Mouse (Mus musculus): Measurements from ENCODE around the gene Kcnk3. TPM values are rescaled to one million over a fixed set of nuclear protein-coding genes. Genes with fewer than 3 reads are reported as not detected.

The Kcnk3 gene
- 28.9 and 29.1 TPM in 2 replicates for polyA plus RNA-seq (2015; fragmentation: Nextera tagmentation; extraction: Ambion mirVana)

- H3K27me3 ChIP-seq (replicated peaks) = peaks cover 31% of the 10 kb centered on the region
- H3K4me1 ChIP-seq = peaks cover 73% of the 10 kb centered on the region
Measured at GRCm38 (mm10) chr5:30587681-30588300, at the start of gene Kcnk3. Gene Kcnk3 (plus strand): TSS chr5:30588170.

GRCm38 (mm10) chr5:30545698-30546097, 42.3 kb upstream of the Kcnk3 start, which contains the start of gene Cib4:
Gene Cib4 (minus strand): TSS chr5:30545836.
- no peak within 1 kb of the TSS for H3K27ac ChIP-seq (replicated peaks)
- WGBS = 67% methylated on average over 2 of the region's 2 CpGs
- H3K4me2 ChIP-seq = no peak within 1 kb of the TSS
- no peak within 1 kb of the TSS for H3K4me3 ChIP-seq
- H3K9ac ChIP-seq = no peak within 1 kb of the TSS
- ATAC-seq (ENCODE audit: extremely low read depth, insufficient number of reproducible peaks, low FRiP score, low TSS enrichment) = no peak
- H3K9me3 ChIP-seq = no peaks in the 10 kb centered on the region
- H3K36me3 ChIP-seq = no peaks in the 10 kb centered on the region
- H3K27me3 ChIP-seq (replicated peaks) = no peaks in the 10 kb centered on the region
- peaks cover 21% of the 10 kb centered on the region for H3K4me1 ChIP-seq

More at GRCm38 (mm10) chr5:30587681-30588300, at the start of gene Kcnk3:
- Histone ChIP-seq H3K4me3 (peak within 1 kb of the TSS; percentile 71), H3K9me3 (no peaks in the 10 kb centered on the region), H3K9ac (peak within 1 kb of the TSS; percentile 86), H3K27ac (replicated peaks) (peak within 1 kb of the TSS; percentile 85), H3K4me2 (peak within 1 kb of the TSS; percentile 94), H3K36me3 (no peaks in the 10 kb centered on the region)
- WGBS = 2% methylated on average over 26 of the region's 54 CpGs
- ATAC-seq (ENCODE audit: extremely low read depth, insufficient number of reproducible peaks, low FRiP score, low TSS enrichment) = peak; percentile 41; the same call in 1 of the 2 replicates

DNA sequence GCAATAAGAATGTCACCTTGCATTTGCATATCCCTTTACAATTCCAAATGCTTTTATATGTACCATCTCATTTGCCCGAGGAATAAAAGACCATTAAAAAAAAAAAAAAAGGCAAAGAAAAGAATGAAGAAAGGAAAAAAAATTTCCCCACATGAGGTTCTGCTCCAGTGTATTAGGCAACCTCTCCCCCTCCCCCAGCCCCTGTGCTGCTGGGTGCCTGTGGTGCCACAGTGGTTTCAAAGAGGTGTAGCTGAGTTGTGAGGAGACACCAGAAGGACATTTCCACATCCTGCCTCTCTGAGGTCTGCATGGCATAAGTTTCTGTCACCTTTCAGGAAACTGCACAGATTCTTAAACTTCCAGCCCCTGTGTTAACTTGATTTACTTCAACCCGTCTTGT, 39.3 kb upstream of the Kcnk3 start:
- WGBS = 74% methylated on average over 2 of the region's 2 CpGs
- Histone ChIP-seq H3K9ac (no peak overlapping the region), H3K4me3 (no peak overlapping the region), H3K36me3 (no peaks in the 10 kb centered on the region), H3K9me3 (no peaks in the 10 kb centered on the region), H3K27me3 (replicated peaks) (no peaks in the 10 kb centered on the region), H3K4me1 (peaks cover 22% of the 10 kb centered on the region), H3K4me2 (no peak overlapping the region), H3K27ac (replicated peaks) (no peak overlapping the region)
- no peak for ATAC-seq (ENCODE audit: extremely low read depth, insufficient number of reproducible peaks, low FRiP score, low TSS enrichment)

DNA sequence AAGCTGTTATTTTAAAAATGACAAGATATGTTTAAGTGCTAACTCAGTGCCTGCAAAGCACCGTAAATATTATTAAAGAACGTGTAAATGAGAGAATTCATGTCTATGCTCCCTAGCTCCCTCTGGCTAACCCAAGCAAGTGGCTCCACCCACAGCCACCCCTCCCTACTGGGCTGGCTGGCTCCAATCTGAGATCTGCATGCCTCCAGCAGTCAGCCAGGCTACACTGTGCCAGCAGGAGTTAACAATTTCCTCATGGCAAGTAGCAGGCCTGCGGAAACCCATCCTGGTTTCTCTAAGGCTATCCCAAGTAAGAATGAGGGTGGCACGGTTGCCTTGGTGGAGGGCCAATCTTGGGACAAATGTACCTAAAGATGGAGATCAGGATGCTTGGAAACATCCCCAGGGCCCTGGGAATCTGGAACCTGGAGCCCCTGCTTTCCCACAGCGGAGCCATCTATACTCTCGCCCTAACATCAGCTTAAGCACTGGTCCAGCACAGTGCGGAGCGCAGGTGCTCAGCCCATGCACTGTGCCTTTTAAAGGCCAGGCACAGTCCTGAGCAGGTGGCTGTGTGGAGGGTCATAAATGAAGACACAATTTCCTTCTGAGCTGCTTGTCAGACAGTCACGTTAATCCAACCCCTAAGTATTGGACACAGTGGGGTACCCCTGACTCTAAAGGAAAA, 37.5 kb upstream of the Kcnk3 start:
- H3K9me3 ChIP-seq = no peaks in the 10 kb centered on the region
- no peak overlapping the region for H3K27ac ChIP-seq (replicated peaks)
- no peak overlapping the region for H3K4me2 ChIP-seq
- H3K9ac ChIP-seq = no peak overlapping the region
- no peak for ATAC-seq (ENCODE audit: extremely low read depth, insufficient number of reproducible peaks, low FRiP score, low TSS enrichment)
- peaks cover 26% of the 10 kb centered on the region for H3K4me1 ChIP-seq
- WGBS = 60% methylated on average over 9 of the region's 9 CpGs
- H3K36me3 ChIP-seq = no peaks in the 10 kb centered on the region
- no peaks in the 10 kb centered on the region for H3K27me3 ChIP-seq (replicated peaks)
- H3K4me3 ChIP-seq = no peak overlapping the region

- WGBS = 81% methylated on average over 8 of the region's 8 CpGs
- Histone ChIP-seq H3K4me1 (peaks cover 28% of the 10 kb centered on the region), H3K9me3 (no peaks in the 10 kb centered on the region), H3K36me3 (no peaks in the 10 kb centered on the region), H3K4me3 (no peak overlapping the region), H3K27me3 (replicated peaks) (no peaks in the 10 kb centered on the region), H3K9ac (no peak overlapping the region), H3K4me2 (no peak overlapping the region), H3K27ac (replicated peaks) (no peak overlapping the region)
- ATAC-seq (ENCODE audit: extremely low read depth, insufficient number of reproducible peaks, low FRiP score, low TSS enrichment) = no peak
Measured at GRCm38 (mm10) chr5:30551022-30551638, 36.8 kb upstream of the Kcnk3 start.

- Histone ChIP-seq H3K9me3 (no peaks in the 10 kb centered on the region), H3K4me1 (peaks cover 35% of the 10 kb centered on the region), H3K4me2 (no peak overlapping the region), H3K27me3 (replicated peaks) (no peaks in the 10 kb centered on the region), H3K9ac (no peak overlapping the region), H3K4me3 (no peak overlapping the region), H3K36me3 (no peaks in the 10 kb centered on the region), H3K27ac (replicated peaks) (no peak overlapping the region)
- WGBS = 77% methylated on average over 6 of the region's 6 CpGs
- ATAC-seq (ENCODE audit: extremely low read depth, insufficient number of reproducible peaks, low FRiP score, low TSS enrichment) = no peak
Measured at GRCm38 (mm10) chr5:30552006-30552405, 36.0 kb upstream of the Kcnk3 start.

DNA sequence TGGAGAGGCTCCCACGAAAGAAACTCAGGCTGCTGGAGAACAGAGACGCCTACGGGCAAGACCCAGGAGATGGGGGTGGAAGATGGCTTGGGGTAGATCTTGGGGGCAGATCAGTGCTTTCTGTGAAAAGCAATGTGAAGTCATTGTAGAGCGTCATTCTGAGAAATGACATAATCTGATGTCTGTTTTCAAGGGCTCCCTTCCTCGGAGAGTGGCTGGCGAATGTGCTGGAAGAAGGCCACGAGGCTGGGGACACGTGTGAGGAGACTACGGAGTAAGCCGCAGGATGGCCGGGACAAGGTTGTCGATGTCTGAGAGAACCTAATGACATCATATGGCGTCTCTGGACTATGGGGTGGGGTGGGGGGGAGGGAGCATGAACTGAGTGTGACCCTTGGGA, 34.0 kb upstream of the Kcnk3 start:
- H3K36me3 ChIP-seq = no peaks in the 10 kb centered on the region
- no peak overlapping the region for H3K9ac ChIP-seq
- no peak for ATAC-seq (ENCODE audit: extremely low read depth, insufficient number of reproducible peaks, low FRiP score, low TSS enrichment)
- H3K4me3 ChIP-seq = no peak overlapping the region
- H3K4me1 ChIP-seq = peaks cover 28% of the 10 kb centered on the region
- H3K9me3 ChIP-seq = no peaks in the 10 kb centered on the region
- no peak overlapping the region for H3K27ac ChIP-seq (replicated peaks)
- no peaks in the 10 kb centered on the region for H3K27me3 ChIP-seq (replicated peaks)
- WGBS = 72% methylated on average over 13 of the region's 13 CpGs
- no peak overlapping the region for H3K4me2 ChIP-seq

GRCm38 (mm10) chr5:30554981-30555380, 33.0 kb upstream of the Kcnk3 start:
- Histone ChIP-seq H3K27ac (replicated peaks) (no peak overlapping the region), H3K4me2 (no peak overlapping the region), H3K27me3 (replicated peaks) (no peaks in the 10 kb centered on the region), H3K36me3 (no peaks in the 10 kb centered on the region), H3K4me3 (no peak overlapping the region), H3K4me1 (peaks cover 28% of the 10 kb centered on the region), H3K9me3 (no peaks in the 10 kb centered on the region), H3K9ac (no peak overlapping the region)
- ATAC-seq (ENCODE audit: extremely low read depth, insufficient number of reproducible peaks, low FRiP score, low TSS enrichment) = no peak
- WGBS = 40% methylated on average over 8 of the region's 8 CpGs

GRCm38 (mm10) chr5:30556284-30556683, 31.7 kb upstream of the Kcnk3 start:
- no peak for ATAC-seq (ENCODE audit: extremely low read depth, insufficient number of reproducible peaks, low FRiP score, low TSS enrichment)
- H3K4me2 ChIP-seq = no peak overlapping the region

DNA sequence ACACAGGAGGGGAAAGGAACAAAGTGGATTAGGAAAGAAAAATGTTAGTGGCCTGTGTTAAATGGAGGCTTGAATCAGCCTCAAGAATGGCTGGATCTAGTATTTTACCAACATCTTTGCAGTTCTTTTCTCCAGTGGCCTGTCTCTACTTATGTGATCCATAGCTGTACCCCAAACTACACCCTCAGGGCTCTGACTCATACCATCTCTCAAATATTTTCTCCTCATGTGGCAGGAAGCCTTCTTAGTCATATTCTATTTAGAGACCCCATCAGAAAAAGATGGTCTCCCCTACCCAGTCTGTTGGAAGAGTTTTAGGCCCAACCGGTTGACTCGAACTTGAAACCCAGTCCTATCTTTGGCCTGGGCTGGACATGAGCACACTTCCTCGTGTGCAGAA, 28.5 kb upstream of the Kcnk3 start:
- no peak overlapping the region for H3K9ac ChIP-seq
- H3K4me1 ChIP-seq = peaks cover 25% of the 10 kb centered on the region
- H3K36me3 ChIP-seq = no peaks in the 10 kb centered on the region
- no peak for ATAC-seq (ENCODE audit: extremely low read depth, insufficient number of reproducible peaks, low FRiP score, low TSS enrichment)
- H3K27ac ChIP-seq (replicated peaks) = no peak overlapping the region
- H3K4me3 ChIP-seq = no peak overlapping the region
- 75% methylated on average over 3 of the region's 3 CpGs for WGBS
- peaks cover 4% of the 10 kb centered on the region; the same call in 1 of the 2 replicates for H3K9me3 ChIP-seq
- no peak overlapping the region for H3K4me2 ChIP-seq
- H3K27me3 ChIP-seq (replicated peaks) = no peaks in the 10 kb centered on the region

More at GRCm38 (mm10) chr5:30556284-30556683, 31.7 kb upstream of the Kcnk3 start:
- Histone ChIP-seq H3K27me3 (replicated peaks) (no peaks in the 10 kb centered on the region), H3K36me3 (no peaks in the 10 kb centered on the region), H3K4me1 (peaks cover 28% of the 10 kb centered on the region), H3K9ac (no peak overlapping the region), H3K9me3 (no peaks in the 10 kb centered on the region), H3K27ac (replicated peaks) (no peak overlapping the region), H3K4me3 (no peak overlapping the region)
- WGBS = 64% methylated on average over 3 of the region's 3 CpGs

GRCm38 (mm10) chr5:30559986-30560493, 27.9 kb upstream of the Kcnk3 start:
- peaks cover 4% of the 10 kb centered on the region; the same call in 1 of the 2 replicates for H3K9me3 ChIP-seq
- peak; percentile 19 for ATAC-seq (ENCODE audit: extremely low read depth, insufficient number of reproducible peaks, low FRiP score, low TSS enrichment)
- H3K27ac ChIP-seq (replicated peaks) = no peak overlapping the region
- H3K4me2 ChIP-seq = no peak overlapping the region
- H3K4me3 ChIP-seq = no peak overlapping the region
- H3K36me3 ChIP-seq = no peaks in the 10 kb centered on the region
- H3K4me1 ChIP-seq = peaks cover 19% of the 10 kb centered on the region
- 19% methylated on average over 3 of the region's 3 CpGs for WGBS
- no peak overlapping the region for H3K9ac ChIP-seq
- no peaks in the 10 kb centered on the region for H3K27me3 ChIP-seq (replicated peaks)
